Mouse (Mus musculus): ENCODE data around the gene Gls.

Gene Gls

DNA sequence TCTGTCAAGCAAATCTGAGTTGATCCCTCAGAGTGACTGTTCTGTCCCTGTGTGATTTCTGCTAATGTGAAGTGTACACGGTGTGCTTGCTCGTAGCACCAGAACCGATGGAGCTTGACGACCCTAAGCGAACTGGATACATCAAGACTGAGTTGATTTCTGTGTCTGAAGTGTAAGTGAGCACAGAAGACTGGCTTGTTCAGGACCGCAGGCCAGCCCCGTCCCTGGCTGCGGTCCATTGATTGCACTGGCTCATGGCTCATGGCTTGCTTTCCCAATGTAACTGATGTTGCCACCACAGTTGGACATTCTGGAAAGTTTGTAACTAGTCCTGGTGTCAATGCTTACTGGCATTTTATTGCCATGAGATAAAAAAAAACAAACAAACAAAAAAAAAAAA is 78.1 kb downstream of the Gls start:
- no peak for DNase-seq (ENCODE audit: low spot score)

DNA sequence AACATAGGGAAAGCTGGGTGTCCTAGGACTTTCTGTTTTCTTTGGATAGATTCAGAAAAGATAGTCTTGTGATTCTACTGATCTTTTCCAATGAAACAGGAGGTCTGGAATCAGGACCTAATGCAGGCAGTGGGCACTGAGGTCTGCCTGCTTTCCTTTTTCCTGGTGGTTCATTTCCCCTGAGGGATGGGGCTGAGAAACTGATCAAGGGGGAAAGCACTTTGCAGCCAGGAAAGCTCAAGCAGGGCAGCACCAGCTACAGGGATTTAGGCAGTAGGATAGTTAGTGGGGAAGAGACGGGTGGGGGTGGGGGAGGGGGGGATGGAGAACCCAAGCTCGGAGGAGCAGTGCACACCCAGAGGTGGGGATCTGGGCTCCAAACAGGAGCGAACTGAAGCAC is 80.1 kb downstream of the Gls start:
- DNase-seq (ENCODE audit: low spot score): no peak

DNA sequence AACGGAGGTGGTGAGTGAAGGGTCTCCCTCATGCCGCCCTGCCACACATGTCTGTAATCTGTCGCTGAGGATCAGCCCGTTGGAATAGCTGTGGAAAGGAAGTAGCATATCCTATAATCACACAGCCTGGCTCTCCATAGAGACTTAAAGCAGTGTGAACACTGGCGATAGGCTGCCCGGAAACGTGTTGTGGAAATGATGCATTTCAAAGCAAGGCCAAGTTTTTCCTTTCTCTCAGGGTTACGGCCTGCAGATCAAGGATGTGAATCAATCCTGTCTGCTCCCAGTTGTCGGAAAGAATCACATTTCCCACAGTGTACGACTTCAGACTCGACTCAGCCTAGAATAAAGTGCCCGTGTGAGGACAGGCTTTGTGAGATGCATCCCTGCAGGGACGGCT is 80.7 kb downstream of the Gls start:
- no peak for DNase-seq (ENCODE audit: low spot score)

DNA sequence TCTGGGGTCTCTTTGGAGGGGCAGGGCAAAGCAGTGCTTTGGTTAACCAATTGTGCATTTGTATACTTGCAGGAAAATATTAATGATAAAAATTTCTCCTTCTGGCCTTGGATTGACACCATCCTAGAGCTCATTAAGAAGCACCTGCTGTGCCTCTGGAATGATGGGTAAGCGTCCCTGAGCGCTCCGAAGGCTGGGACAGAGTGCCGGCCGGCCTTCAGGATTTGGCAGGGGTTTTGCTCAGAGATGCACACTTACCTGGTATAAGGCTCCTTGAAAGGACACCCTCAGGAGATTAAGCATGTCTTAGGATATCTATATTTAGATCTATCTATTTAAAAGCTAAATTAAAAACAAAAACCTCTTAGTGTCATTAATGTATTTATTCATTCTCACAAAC is 81.9 kb downstream of the Gls start:
- no peak for DNase-seq (ENCODE audit: low spot score)

DNA sequence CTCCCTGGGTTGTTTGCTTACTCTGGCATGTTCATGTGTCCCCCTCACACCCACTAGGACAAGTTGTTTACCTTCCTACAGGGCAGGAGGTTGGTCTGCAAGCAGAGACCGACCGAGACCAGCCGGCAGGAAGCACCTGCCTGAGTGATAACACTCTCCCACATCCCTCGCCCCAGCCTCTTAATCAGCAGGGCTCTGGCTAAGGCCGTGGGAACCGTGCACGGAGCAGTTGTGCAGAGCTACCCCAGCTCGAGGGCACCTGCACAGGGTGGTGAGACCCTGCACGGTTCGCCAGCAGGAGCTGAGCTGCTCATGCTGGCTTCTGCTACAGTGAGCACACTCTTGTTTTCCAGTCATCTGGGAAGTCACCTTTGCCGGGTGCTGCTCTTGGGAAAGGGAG is 82.4 kb downstream of the Gls start:
- no peak for DNase-seq (ENCODE audit: low spot score)

DNA sequence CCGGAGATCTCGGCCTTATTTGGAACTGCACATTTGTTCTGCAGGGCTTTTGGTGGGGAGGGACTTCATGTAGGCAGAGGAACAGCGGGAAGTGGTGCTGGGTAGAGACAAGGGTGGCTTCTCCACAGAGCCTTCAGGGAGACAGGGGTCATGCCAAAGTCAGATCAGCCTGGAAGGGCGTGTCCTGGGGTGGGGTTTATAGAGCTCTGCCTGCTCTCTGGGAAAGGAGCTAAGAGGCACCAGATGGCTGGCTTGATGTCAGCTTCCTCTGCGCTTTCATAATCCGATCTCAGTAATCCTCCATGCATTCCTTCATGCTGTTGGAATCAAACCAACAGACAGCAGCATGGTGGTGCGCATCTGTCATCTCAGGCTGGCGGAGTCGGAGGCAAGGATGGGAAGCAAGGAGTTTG is 83.1 kb downstream of the Gls start:
- DNase-seq (ENCODE audit: low spot score): no peak

DNA sequence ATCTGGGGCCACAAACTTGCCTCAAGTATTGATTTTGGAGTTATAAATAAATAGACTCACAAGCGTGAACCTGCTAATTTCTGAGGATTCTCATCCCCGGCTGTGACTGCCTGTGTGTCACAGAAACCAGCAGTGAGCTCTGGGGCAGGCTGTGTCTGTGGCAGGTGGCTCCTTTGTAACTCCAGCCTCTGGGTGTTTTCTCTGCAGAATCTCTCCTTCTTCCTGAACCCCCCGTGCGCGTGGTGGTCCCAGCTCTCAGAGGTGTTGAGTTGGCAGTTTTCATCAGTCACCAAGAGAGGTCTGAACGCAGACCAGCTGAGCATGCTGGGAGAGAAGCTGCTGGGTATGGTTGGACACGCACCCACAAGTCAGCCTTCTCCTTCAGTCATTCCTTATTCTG is 84.3 kb downstream of the Gls start:
- no peak for DNase-seq (ENCODE audit: low spot score)

DNA sequence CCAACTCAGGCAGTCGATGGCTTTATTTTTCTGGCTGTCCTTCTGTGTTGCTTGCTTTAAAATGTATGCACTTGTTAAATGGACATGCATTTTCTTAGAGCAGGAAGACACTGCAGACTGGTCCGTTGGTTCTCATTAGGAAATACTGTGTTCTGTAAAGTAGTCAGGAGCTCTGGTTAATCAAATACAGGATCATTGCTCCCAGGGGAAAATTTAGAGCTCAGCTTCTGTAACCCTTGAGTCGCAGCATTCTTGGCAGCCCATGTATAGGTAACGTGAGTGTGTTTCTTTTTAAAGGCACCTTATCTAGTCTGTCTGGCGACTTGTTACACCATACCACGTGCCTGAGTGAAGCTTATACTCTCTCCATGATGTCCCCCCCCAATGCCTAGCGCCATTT is 84.9 kb downstream of the Gls start:
- DNase-seq (ENCODE audit: low spot score): no peak

DNA sequence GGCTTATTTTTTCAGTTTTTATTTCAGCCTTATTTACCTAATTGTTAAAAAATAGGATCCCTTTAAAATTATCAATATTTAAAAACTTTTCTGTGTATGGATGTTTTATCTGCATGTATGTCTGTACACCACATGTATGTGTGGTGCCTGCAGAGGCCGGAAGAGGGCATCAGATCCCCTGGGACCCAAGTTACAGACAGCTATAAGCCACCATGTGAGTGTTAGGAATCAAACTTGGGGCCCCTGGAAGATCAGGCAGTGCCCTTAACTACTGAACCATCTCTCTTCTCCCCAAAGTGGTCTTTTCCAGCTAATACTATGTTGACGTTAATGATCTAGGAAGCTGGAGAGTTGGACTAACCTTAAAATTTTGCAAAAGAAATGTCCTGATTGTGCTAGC is 85.6 kb downstream of the Gls start:
- no peak for DNase-seq (ENCODE audit: low spot score)

DNA sequence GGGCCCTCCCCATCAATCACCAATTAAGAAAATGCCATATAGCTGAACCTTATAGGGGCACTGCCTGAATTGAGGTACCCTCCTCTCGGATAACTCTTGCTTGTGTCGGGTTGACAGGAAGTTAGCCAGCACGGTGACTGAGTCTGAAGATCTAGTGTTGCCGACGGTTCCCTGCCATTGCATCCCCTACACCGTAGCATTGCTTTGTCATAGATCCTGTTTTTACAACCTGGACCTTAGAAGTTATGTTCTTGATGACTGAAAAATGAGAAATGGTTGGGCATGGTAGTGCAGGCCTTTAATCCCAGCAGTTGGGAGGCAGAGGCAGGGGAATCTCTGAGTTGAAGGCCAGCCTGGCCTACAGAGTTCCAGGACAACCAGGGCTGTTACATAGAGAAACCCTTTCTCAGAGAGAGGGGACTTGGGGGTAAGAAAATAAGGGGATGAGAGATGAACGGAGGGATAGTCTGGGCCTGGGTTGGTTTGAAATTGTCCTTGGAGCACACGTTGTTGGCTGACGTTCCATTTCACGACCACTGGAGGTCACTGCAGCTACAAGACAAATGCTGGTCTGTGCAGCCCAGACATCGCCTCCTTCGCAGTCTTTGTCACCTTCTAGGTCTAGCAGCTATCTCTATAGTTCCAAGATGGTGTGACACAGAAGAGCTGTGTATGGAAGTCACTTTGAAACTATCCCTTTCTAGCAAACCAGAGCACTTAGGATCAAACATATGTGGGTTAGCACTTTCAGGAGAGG is 86.6 kb downstream of the Gls start:
- no peak for DNase-seq (ENCODE audit: low spot score)

DNA sequence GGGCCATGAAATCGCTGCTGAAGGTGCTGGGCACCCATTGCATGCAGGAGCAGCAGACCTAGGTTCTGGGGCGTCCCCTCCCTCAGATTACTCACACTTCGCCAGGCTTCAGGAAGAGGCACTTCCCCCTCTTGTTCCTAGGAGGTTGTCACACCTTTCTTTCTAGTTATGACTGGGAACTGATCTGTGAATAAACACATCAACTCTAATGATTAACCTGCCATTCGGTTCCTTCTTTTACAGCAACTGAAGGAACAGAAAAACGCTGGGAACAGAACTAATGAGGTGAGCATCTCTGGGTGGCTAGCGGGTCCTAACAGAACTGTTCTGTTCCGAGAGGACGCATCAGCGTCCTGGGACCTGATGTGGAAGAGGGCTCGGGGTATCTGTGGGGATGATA is 88.1 kb downstream of the Gls start:
- DNase-seq (ENCODE audit: low spot score): no peak

DNA sequence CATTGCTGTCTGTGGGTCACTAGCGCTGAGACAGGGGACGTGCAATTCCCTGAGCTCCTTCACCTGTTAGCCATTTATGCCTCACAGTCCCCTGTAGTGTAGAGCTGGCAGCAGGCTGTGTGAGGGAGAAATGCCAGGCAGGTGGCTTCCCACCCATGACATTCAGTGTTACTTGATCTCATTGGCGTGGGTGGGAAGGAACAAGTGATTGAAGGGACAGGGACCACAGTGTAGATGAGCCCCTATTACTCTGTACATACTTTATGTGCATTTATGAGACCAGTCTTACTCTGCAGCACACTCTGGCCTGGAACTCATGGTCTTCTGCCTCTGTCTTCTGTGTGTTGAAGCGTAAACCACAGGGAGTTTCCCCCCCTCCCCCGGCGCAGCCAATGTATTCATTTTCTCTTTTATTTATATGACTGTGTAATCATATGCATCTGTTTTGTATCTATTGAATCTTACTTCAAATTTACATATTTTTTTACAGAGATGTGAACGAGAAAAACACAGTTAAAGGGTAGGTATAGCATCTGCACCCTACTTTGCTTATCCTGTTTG is 89.4 kb downstream of the Gls start:
- no peak for DNase-seq (ENCODE audit: low spot score)

DNA sequence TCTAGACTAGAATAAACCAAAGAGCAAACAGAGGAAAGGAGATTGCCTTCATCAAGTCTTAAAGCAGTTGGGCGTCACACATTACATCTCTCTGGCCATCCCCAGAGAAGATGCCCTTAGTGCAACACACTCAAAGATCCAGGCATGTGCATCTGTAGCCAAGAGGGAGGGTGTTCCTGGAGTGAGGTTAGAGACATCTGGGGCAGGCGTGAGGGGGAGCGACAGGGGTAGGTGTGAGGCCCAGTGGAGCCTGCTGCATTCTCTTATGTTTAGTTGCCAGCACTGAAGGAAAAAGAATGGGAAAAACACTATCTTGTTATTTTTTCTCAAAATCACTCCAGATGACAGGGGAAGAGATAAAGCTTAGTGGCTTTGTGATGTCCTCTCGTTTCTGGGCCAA is 89.8 kb downstream of the Gls start:
- DNase-seq (ENCODE audit: low spot score): no peak

DNA sequence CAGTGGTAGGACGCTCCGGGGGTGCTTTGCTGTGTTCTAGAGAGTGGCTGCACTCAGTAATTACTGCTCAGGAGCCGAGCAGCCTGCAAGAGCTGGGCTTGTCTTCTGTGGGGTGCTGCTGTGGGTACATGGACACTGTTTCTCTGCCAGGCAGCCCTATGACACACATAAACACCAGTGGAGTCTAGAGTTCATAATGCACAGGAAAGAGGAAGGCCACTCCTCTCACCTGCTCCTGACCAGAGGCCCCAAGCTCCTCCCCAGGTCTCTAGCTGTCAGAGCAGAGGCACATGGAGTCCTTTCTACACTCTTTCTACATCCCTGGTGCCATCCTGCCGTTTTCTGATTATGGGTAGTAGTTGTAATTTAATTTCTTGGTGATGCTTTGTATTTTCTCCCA is 90.9 kb downstream of the Gls start:
- DNase-seq (ENCODE audit: low spot score): no peak

DNA sequence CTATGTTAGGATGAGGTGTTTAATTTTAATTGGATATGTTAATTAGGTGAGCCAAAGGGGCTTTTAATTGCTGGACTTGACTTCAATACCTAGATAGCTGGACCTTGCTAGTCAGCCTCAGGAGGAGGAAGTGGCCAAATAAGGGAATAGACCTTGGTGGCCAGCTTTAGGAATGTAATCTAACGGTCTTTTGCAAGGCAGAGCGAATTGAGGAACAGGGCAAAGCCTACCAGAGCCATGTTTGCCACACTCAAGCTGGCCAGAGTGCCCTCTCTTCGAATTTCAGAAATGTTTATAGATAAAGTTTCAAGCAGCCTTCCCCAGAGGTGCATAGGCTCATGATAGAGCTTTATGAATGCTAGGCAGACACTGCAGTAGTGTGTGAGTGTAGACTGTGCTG is 91.5 kb downstream of the Gls start:
- DNase-seq (ENCODE audit: low spot score): no peak

DNA sequence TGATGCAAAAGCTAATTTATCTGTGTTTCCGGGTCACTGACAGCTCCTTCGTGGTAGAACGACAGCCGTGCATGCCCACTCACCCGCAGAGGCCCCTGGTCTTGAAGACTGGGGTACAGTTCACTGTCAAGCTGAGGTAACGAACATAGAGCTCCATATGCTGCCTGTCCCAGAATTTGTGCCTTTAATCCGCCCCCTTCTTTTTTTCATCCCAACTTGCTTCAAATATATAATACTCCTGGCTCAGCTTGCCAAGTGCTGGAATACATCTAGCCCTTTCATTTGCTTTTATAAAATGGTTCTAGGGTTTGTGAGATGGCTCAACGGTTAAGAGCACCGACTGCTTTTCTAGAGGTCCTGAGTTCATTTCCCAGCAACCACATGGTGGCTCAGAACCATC is 92.5 kb downstream of the Gls start:
- no peak for DNase-seq (ENCODE audit: low spot score)

DNA sequence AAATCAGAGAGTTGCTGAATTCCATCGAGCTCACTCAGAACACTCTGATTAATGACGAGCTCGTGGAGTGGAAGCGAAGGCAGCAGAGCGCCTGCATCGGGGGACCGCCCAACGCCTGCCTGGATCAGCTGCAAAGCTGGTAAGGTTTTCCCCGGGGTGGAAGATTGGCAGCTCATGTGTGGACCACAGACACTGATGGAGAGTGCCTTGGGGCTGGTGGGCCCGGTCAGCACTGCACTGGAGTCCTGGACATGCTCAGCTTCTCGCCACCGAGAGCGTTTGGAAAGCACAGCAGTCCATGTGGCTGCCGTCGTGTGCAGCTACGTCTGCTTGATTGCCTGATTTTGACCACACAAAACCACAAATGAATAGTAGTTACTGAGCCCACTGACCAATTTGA is 95.7 kb downstream of the Gls start:
- DNase-seq (ENCODE audit: low spot score): no peak

DNA sequence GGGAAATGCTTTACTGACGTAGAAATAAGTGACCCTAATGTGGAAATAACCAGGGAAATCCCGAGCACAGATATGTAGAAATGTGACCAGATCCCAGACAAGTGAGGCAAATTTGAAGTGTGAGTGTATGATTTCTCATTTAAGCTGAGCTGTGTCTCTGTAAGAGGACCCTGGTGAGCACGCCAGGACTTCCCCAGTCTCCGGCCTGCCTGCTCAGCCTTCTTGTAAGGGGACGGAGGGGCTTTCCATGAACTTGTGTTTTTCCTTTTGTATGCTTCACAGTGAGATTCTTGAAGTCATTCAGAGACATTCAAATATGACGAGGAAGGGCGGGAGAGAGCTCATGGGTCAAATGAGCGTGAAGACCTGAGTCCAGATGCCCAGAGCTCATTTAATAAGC is 99.8 kb downstream of the Gls start:
- DNase-seq (ENCODE audit: low spot score): no peak

DNA sequence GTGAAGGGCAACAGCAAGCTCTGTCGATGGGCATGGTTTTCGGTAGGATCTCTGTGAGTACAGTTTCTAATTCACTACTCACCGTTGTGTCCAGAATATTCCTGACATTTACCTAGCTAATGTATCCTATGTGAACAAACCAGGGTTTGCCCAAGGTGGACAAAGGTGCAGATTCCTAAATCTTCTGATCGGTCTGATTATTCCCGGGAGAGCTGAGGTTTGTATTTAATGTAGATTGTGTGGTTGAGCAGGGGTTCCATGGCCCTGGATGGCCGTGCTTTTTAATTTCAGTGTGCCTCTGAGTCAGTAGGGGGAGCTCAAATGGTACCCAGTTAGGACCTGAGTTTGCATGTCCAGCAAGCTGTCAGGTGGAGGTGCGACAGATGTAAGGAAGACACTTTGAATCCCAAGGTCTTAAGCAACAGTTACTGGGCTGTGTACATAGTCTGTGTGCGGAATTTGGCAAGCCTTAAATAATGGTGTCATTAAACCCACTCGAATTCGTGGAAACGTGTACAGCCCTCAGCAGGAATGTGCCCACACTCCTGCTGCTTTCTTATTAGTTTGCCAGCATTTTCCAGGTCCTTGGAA is 101.2 kb downstream of the Gls start:
- DNase-seq (ENCODE audit: low spot score): no peak

DNA sequence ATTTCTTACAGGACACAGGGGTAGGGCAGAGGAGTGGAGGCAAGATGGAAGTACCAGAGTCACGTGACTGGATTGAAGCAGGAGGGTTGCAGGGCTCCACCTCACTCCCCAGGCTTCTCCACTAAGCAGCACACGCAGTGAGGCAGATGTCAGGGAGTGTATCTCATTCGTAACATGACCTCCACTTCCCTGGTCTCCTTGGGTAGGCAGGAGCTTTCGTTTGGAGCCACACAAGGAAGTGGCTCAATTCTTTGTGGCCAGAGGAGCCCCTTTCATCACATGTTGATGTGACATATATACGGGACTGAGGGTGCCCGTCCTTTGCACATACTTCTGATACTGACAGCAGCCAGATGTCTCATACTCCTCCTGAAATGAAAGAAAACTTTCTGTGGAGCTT is 103.2 kb downstream of the Gls start:
- no peak for DNase-seq (ENCODE audit: low spot score)

DNA sequence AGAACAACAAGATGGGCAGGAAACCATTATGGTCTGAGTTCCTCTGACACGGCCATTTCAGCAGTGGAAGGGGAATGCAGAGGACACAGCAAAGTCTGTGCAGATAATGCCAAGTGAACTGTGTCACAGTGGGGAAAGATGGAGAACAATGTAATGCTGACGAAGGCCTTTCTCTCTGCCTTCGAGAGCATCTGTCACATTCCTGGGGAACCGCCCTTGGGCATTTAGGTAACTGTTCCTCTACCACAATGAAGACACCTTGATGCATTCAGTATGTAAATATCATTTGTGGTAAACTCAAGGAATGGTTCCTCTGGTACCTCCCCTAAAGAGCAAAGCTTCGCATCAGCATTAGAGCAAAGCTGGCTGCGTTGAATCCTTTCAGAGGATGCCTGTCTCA is 105.7 kb downstream of the Gls start:
- DNase-seq (ENCODE audit: low spot score): no peak

DNA sequence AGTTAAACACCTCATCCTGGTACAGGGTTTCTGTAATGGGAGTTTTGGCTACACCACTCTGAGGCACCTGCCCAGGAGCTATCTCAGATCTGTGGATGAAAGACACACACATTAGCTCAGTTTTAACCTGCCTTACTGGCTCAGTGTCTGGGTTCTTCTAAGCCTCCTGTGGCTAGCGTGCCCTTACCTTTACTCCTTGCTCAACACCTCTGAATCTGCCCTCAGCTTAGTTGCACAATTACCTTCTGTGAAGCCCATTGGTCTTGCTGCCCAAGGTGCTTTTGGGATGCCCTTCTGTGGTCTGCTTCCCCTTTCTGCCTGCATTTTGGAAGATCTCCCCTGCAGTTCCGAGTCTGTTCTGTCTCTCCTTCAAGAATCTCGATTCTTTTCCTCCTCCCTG is 108.2 kb downstream of the Gls start:
- DNase-seq (ENCODE audit: low spot score): no peak

DNA sequence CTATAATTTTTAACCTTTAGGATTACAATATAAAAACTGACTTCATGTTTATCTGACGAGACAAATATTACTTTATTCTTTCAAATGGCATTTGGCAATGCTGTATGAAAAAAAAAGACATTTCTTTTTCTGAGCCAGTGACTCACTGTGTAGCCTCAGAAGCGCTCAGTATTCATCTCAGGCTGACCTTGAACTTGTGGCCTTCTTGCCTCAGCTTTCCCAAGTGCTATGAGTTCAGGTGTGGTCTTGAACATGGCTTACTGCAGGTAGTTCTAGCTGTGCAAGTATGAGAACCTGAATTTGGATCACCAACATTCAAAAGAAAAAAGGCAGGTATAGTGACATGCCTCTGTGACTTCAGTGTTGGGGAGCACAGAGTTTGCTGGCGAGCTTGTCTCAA is 112.0 kb downstream of the Gls start:
- DNase-seq (ENCODE audit: low spot score): no peak

DNA sequence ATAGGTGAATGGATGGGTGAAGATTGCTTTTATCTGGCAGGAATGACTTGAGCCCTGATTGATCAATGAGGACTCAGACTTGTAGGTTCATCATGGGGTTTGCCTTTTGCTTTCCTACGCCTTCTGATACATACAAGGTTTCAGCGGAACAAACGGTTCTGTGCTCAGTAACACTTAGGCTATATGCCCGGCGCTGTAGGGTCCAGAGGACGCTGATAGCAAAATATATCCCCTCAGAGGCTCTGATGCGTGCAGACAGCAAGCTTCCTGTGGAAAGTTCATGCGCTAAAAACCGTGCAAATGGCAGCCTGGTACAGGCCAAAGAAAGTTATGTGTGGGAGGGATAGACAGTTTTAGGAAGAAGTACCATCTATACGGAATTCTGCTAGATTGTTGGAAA is 112.8 kb downstream of the Gls start:
- no peak for DNase-seq (ENCODE audit: low spot score)

Measured in ovary, postnatal 10 days (tissue).